Mouse (Mus musculus) lung, adult 2 months (tissue): ENCODE measurements around the gene Pspn.

Experiments
- CTCF ChIP-seq: fragments of 200-500 bp; IDR thresholded peaks from 2 replicates; pipeline ENCODE4 v1.5.1; 2011; ENCODE audit warnings: mild to moderate bottlenecking, low read length, control low read depth; ENCODE audit not compliant: insufficient read depth
- POLR2A ChIP-seq: fragments of 200-500 bp; IDR thresholded peaks from 2 replicates; pipeline ENCODE4 v1.6.1; 2011; ENCODE audit warnings: low read depth, mild to moderate bottlenecking, control low read depth, low read length, borderline replicate concordance; ENCODE audit errors: extremely low read depth

DNA sequence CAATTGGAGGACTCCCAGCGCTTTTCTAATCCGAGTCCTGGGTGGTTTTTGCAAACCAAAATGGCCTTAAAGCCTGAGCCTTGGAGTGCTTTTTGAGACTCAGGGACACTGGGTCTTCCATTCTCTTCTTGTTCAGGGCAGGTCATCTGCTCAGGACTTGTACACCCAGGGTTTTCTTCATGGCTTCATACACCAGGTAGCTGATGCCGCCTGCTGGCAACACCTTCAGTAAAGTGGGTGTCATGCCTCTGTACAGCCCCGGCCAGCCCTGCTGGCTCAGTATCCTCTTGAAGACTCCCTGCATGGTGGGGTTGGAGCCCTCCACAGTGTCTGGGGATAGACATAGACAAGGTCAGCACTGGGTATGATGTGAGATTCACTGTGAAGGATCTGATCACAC, 33.0 kb upstream of the Pspn start:
- TF ChIP-seq CTCF (no peak), POLR2A (no peak)
